Mouse (Mus musculus) Patski (cell line): ENCODE results near the gene Etv3. TPM values are rescaled to one million over a fixed set of nuclear protein-coding genes. Genes with fewer than 3 reads are reported as not detected.
"Not testable (repeated sequence)": the region's sequence is repeated elsewhere in the genome, so short reads cannot be mapped to it uniquely, and the experiment has no call there.

Experiments
- ATAC-seq: fragments of 100-300 bp; one replicate; pipeline ENCODE4 v1.8.0; 2021
- CTCF ChIA-PET: fragments of 350-600 bp; sonication (Branson Sonifier 250); formaldehyde crosslinking; loops from one replicate; lab custom pipeline; 2022; ENCODE audit warnings: inconsistent platforms; lab: Charles Lee
- POLR2A ChIA-PET: fragments of 350-600 bp; sonication (Branson Sonifier 250); formaldehyde crosslinking; loops from one replicate; lab custom pipeline; 2022; ENCODE audit warnings: antibody characterized with exemption, inconsistent platforms; lab: Charles Lee
- DNase-seq: peaks from one replicate; pipeline ENCODE4 v3.0.0-alpha.2; 2011; ENCODE audit warnings: low read depth, low spot score
- H3K27me3 ChIP-seq: fragments of 371-371 bp; one replicate; pipeline ENCODE4 v1.5.1; 2021
- CTCF ChIP-seq: fragments of 100-300 bp; IDR thresholded peaks from one replicate; pipeline ENCODE4 v1.5.1; 2021
- in situ Hi-C: fragments of 300-500 bp; cut with MboI; formaldehyde crosslinking; loops from 3 replicates; pipeline ENCODE4 v1.11.1; 2018; ENCODE audit warnings: low pct_unique_long_range_greater_than_20kb, mixed read lengths
- polyA plus RNA-seq: library from polyadenylated mRNA; unstranded; gene quantifications from one replicate; pipeline ENCODE4 v1.2.3, GENCODE M21; 2021

Etv3 gene
- polyA plus RNA-seq = 17.7 TPM

DNA sequence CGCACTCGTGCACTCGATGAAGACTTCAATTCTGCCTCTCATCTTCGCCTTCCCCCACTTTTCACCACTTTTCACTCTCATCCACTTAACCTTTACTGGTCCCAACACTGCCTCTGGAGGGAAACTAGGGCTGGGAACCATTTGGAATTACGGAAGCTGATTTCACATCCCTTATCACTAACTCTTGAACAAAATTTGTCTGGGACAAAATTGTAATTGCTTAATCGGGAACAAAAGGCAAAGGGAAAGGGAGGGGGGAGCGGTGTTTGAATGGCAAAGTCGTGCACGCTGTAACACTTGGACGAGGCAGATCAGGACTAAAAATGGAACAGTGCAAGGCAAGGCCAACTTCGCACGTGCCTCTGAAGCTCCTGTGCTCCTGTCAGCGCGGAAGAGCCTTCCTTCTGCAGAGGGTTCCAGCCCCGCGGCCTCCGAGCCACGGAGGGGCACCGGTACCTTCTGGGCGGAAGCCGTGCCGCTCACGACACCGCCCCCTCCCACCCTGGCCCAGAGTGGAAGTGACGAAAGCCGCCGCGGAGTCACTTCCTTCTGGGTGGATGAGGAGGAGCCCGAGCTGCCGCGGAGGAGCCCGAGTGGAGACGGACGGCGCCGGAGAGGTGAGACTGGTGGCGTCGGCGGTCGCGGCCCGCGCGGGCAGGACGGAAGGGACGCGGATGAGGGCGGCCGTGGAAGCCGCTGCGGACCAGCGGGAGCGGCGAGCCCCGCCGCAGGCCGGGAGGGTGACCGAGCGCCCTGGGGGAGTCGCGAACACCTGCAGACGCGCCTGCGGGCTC lies at the start of gene Etv3:
Gene Etv3, plus strand, starts transcription at position 365 of the 794 bp plus-strand sequence.
- peaks cover 15% of the 10 kb centered on the region for H3K27me3 ChIP-seq
- DNase-seq (peak; percentile 60), ATAC-seq (peak; percentile 96)
- in situ Hi-C loops = no loop called here
- TF ChIP-seq CTCF = no peak
- ChIA-PET CTCF (interaction anchor here (1.2 to 1.4 kb wide), 2 partner anchors 21 to 25 kb away, joined by 3 to 4 read pairs; no protein-coding TSS in a partner anchor), POLR2A (interaction anchor here (0.7 to 1.4 kb wide), 4 partner anchors 10 to 353 kb away, joined by 3 to 4 read pairs (median 4); no protein-coding TSS in a partner anchor)

DNA sequence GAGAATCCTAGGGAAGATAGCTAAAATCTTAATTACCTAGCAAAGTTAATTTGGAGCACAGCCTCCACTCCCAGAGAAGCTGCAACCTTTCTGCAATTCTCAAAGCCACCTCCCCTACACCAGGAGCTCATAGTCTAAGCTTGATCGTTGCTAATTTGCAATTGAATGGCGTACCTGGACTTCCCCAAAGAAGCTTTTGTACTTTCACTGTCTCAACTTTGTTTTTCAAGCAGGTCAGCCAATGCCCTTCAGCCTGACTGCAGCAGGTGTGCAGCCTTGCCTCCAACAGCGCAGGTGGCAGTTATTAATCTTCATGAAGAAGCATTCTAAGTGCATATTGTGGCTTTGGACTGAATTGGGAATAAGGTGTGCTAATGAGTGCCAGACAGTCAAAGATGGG lies 47.3 kb upstream of the Etv3 start:
- ATAC-seq, in situ Hi-C loops, DNase-seq, CTCF ChIA-PET, H3K27me3 ChIP-seq, POLR2A ChIA-PET: not testable (repeated sequence)

GRCm38 (mm10) chr3:87478596-87478995 lies 46.6 kb upstream of the Etv3 start:
- POLR2A ChIA-PET, in situ Hi-C loops, DNase-seq, CTCF ChIA-PET, ATAC-seq, H3K27me3 ChIP-seq: not testable (repeated sequence)

DNA sequence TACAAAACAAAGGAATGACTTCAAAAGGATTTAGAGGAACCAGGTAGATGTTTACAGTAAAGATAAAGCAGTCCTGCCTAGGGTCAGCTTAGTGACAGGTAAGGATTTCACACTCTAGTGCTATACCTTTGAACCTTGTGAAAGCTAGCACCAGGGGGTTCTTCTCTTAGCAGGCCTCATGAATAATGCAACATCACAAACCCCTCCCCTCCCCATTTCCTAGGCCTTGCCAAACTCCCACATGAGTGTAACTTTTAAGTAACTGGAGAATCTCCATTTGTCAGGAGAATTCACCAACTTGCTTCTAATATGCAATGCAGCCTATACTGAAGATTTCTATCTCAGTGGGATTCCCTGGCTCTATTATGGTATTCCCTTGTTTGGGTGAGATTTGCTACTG lies 46.0 kb upstream of the Etv3 start:
- CTCF ChIA-PET = interaction anchor here (1.2 kb wide), 1 partner anchor 16 kb away, joined by 3 read pairs; no protein-coding TSS in a partner anchor
- ATAC-seq, in situ Hi-C loops, H3K27me3 ChIP-seq, DNase-seq, POLR2A ChIA-PET: not testable (repeated sequence)

GRCm38 (mm10) chr3:87487392-87487791 lies 37.8 kb upstream of the Etv3 start:
- CTCF ChIA-PET = interaction anchor here (1.0 to 1.6 kb wide), 2 partner anchors 12 to 17 kb away, joined by 5 to 6 read pairs; no protein-coding TSS in a partner anchor
- TF ChIP-seq CTCF = no peak
- H3K27me3 ChIP-seq = peaks cover 5% of the 10 kb centered on the region
- in situ Hi-C loops = no loop called here
- POLR2A ChIA-PET = no interaction called here
- ATAC-seq = no peak
- DNase-seq = no peak

DNA sequence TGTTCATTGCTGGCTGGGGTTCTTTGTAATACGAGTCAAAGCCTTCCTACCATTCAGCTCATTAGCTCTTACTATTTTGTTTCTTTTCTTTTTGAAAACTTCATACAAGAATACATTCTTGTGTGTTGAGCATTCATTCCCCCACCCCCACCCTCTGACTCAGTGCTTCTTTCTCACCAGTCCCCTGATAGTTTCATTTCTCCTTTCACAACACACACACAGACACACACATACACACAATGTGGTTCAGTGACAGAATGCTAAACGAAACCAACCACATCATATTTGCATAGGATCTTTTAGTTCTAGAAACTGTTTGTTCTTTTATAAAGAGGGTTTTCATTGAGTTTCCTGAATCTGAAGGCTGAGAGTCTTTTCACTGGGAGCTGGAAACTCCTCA lies 37.3 kb upstream of the Etv3 start:
- ChIA-PET POLR2A (no interaction called here), CTCF (interaction anchor here (1.0 to 1.6 kb wide), 2 partner anchors 11 to 16 kb away, joined by 5 to 6 read pairs; no protein-coding TSS in a partner anchor)
- in situ Hi-C loops = no loop called here
- no peak for TF ChIP-seq CTCF
- H3K27me3 ChIP-seq = peaks cover 5% of the 10 kb centered on the region
- DNase-seq = no peak
- no peak for ATAC-seq

- TF ChIP-seq CTCF = no peak
- DNase-seq = no peak
- in situ Hi-C loops = loop anchor here (5.0 kb wide), 3 partner anchors 81 to 256 kb away; no protein-coding TSS in a partner anchor
- ChIA-PET POLR2A (no interaction called here), CTCF (interaction anchor here (0.9 to 1.9 kb wide), 10 partner anchors 8 to 314 kb away, joined by 3 to 8 read pairs (median 4); partner anchors contain the start of gene Fcrls)
- ATAC-seq = no peak
- H3K27me3 ChIP-seq = peaks cover 31% of the 10 kb centered on the region
Measured at GRCm38 (mm10) chr3:87498266-87498665, 26.9 kb upstream of the Etv3 start.

- in situ Hi-C loops = loop anchor here (5.0 kb wide), 3 partner anchors 82 to 257 kb away; no protein-coding TSS in a partner anchor
- ATAC-seq (peak; percentile 31), DNase-seq (no peak)
- H3K27me3 ChIP-seq = peaks cover 38% of the 10 kb centered on the region
- peak; percentile 98 for TF ChIP-seq CTCF
- POLR2A ChIA-PET = no interaction called here
- CTCF ChIA-PET = interaction anchor here (0.7 to 2.0 kb wide), 22 partner anchors 8 to 468 kb away, joined by 3 to 8 read pairs (median 4); partner anchors contain the start of gene Fcrls
Measured at GRCm38 (mm10) chr3:87499072-87499471, 26.1 kb upstream of the Etv3 start.

DNA sequence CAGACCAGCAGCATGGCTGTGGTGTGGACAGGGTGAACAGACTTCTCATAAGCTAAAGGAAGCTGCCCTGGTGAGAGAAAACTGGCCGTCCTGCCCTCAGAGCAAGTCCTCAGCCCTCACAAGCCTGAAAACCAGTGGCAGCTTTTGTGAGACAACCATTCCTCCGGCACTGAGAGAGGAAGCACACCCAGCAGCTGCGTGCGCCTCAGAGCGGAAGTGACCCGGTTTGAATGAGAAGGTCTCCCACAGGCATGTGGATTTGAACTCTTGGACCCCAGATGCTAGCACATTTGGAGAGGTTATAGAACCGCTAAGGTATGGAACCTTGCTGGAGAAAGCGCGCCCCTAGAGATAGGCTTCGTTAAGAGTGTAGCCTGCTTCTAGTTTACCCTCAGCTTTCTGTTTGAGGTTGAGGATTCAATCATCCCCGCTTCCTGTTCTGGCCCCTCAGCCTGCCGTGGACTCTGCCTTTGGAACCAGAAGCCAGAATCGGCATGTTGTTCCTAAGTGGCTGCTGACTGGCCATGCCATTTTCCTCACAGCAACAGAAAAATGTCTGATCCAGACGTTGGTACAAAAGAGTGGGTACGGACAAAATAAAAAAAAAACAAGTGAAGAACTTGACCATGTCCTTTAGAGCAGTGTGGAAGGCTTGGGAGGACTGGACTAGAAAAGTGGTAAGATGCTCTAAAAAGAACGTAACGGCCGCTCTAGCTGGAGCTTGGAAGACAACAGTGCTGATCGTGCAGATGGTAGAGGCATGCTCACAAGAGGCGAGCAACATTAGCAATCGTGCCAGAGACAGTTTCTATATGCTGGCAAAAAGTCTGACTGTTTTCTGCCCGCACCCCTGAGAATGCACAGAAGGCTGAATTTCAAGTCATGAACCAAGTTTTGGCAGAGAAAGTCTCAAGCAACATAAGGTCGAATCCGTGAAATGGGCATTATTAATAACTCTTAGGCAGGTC lies 24.8 kb upstream of the Etv3 start:
- no peak for TF ChIP-seq CTCF
- ATAC-seq (no peak), DNase-seq (no peak)
- POLR2A ChIA-PET = no interaction called here
- in situ Hi-C loops = loop anchor here (10.0 kb wide), 2 partner anchors 54 to 466 kb away; no protein-coding TSS in a partner anchor
- H3K27me3 ChIP-seq = peaks cover 45% of the 10 kb centered on the region
- CTCF ChIA-PET = interaction anchor here (1.0 to 2.1 kb wide), 6 partner anchors 9 to 261 kb away, joined by 3 to 10 read pairs (median 5); no protein-coding TSS in a partner anchor

GRCm38 (mm10) chr3:87501151-87501550 lies 24.1 kb upstream of the Etv3 start:
- ATAC-seq (no peak), DNase-seq (no peak)
- TF ChIP-seq CTCF = no peak
- ChIA-PET POLR2A (no interaction called here), CTCF (interaction anchor here (1.0 to 2.1 kb wide), 7 partner anchors 9 to 470 kb away, joined by 3 to 10 read pairs (median 4); no protein-coding TSS in a partner anchor)
- H3K27me3 ChIP-seq = peaks cover 47% of the 10 kb centered on the region
- in situ Hi-C loops = loop anchor here (10.0 kb wide), 2 partner anchors 54 to 466 kb away; no protein-coding TSS in a partner anchor
